Mouse (Mus musculus) telencephalon, adult 2 months (tissue): ENCODE results near the gene Flt4.
"Not testable (repeated sequence)": the region's sequence is repeated elsewhere in the genome, so short reads cannot be mapped to it uniquely, and the experiment has no call there.

ENCODE experiments used
- DNase-seq: peaks from one replicate; pipeline ENCODE4 v3.0.0-alpha.2; 2011; ENCODE audit warnings: low read depth, low spot score

Gene Flt4

GRCm38 (mm10) chr11:49608938-49609867, at the start of gene Flt4:
Flt4 (plus strand) TSS chr11:49609263.
- not testable (repeated sequence) for DNase-seq

DNA sequence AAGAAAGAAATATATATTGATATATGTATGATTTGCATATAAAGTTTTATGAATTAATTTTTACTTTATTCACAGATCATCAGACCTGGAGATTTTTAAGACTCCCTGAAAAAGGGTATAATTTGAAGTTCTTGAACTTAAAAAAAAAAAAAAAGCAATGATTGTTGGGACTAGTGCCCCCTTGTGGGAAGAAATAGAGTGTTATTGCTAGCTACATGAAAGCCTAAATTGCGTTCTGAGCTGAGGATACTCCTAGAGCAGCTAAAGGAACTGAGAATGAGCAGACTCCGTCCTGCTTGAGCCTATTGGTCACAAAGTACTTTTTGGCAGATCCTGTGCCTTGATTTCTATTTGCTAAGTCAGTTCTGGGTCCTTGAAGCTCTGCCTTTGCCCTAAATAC, 34.0 kb upstream of the Flt4 start:
- DNase-seq: not testable (repeated sequence)

DNA sequence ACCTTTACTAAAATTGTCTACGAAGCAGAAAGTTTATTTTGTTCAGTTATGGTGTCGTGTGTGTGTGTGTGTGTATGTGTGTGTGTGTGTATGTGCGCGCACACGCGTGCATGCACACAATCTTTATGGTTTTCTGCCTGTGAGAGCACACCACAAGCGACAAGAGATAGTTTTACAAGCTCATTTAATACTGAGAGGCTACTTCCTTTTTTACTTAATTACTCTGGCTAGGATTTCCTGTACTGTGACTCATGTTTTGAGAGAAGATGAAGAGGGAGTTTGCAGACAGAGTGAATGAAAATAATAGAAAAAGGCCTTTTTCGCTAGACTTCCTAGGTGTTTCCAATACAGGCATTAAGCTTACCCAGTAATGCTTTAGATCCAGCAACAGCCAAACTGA, 28.6 kb upstream of the Flt4 start:
- DNase-seq: not testable (repeated sequence)

GRCm38 (mm10) chr11:49590213-49590612, 18.9 kb upstream of the Flt4 start:
- no peak for DNase-seq

DNA sequence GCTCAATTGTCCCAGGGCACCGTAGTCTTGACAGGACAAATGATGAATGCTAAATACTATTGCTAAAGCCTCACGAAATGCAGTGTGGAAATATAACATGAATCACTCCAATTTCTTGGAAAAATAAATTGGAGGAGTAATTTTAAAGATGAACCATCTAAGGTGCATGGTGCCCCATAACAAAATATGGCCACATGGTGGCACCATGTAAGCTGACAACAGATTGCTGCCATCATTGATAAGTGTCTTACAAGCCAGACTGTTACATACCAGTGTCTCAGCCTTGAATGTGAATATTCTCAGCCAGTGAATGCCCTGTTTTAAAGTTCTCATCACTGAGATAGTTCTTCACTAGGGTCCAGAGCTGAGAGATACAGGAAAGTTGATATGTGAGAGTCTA, 11.9 kb upstream of the Flt4 start:
- DNase-seq: not testable (repeated sequence)

GRCm38 (mm10) chr11:49608306-49608705, 757 bp upstream of the Flt4 start:
- DNase-seq: not testable (repeated sequence)

DNA sequence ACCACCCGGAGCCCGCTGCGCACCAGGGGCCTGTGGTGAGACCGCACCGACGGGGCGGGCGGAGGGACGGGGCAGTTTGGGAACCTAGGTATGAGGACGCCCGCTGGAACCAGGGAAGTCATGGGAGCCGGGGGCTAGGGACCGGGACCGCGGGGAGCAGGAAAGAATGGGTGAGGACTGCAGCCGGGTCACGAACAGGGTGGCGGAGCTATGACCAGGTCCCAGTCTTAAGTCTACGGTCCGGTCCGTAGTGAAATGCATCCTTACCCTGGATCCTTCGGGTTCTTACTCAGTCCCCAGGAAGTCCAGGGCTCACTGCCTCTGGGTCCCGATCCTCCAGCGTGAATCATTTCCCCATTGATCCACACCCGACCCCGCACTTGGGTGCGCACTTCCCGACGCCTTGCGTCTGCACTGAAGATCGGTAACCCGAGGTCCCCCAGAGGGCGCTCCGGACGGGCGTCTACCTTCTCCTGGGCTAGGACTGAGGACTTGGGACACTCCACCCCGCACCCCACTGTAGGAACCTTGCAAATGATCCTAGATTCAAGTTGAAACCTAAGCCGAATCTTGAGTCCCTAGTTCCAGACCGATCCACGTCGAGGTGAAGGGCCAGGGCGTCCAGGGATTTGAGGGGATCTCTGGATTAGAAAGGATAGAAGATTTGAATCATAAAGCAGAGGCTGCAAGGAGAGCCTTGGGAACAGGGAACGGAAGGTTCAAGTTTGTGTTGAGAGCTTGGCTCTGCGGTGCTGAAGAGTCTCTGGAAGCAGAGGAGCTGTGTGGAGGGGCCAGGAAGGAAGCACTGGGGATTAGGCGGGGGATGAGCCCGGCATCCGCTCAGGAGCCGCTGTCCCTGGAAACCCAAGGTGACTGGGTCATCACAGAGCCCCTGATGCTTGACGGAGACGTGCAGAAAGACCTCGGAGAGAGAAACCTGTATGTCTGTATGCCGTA, 1.1 kb downstream of the Flt4 start:
- not testable (repeated sequence) for DNase-seq

DNA sequence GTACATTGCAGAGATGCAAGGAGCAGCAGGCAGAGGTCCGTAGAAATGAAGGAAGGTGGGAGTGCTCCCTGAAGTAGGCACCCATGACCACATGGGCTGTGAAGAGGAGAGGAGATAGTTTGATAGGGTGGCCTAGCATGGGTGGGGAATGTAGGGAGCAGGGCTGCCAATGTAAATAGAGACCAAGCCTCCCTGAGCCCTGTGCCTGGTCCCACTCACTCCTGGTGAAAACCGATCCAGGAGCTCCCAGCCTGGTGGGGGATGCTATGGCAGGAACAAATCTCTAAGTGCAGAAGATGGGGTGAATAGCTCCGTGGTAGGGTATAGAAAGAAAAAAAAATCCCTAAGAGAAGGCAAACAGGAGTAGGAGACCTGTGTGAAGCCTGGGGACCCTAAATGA, 2.3 kb downstream of the Flt4 start:
- DNase-seq: not testable (repeated sequence)

DNA sequence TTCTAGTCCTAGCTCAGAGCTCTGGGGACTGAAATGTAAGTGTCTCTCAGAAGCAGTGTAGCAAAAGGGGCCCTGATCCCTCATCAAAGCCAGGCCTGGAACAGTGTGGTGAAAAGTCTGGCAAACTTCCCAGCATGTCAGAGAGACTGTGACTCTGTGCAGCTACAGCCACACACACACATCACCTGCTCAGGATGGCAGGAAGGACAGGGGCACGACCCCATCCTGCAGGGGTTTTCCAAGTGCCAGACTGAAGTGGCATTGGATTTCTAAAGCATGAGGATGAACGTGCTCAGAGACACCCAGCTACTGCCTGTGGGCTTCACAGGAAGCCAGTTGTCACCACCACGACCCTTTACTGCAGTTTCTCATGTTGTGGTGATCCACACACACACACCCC, 3.1 kb downstream of the Flt4 start:
- DNase-seq: no peak

GRCm38 (mm10) chr11:49613349-49613748, 4.3 kb downstream of the Flt4 start:
- DNase-seq: no peak

GRCm38 (mm10) chr11:49615856-49616725, 7.0 kb downstream of the Flt4 start:
- DNase-seq: no peak

- no peak for DNase-seq
Observed at GRCm38 (mm10) chr11:49618476-49618875, 9.4 kb downstream of the Flt4 start.

DNA sequence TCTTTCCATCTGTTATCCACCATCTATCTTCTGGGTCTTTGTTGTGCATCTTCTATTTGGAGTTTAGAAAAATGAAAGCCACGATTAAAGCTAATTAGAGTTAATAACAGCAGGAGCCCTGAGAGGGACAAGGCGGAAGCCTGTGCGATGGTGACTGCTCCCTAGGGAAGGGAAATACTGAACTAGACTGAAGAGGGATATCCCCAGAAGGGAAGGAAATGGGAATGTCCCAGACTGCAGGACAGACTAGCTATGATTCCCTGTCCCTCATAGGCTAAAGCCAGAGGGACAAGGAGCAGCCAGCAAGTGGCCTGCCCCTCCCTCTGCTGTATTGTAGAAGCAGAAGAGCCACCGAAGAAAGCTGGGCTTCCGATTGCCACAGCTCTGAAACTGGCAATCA, 12.9 kb downstream of the Flt4 start:
- no peak for DNase-seq

GRCm38 (mm10) chr11:49624156-49624555, 15.1 kb downstream of the Flt4 start:
- DNase-seq: no peak

- no peak for DNase-seq
Observed at GRCm38 (mm10) chr11:49625863-49626262, 16.8 kb downstream of the Flt4 start.

DNA sequence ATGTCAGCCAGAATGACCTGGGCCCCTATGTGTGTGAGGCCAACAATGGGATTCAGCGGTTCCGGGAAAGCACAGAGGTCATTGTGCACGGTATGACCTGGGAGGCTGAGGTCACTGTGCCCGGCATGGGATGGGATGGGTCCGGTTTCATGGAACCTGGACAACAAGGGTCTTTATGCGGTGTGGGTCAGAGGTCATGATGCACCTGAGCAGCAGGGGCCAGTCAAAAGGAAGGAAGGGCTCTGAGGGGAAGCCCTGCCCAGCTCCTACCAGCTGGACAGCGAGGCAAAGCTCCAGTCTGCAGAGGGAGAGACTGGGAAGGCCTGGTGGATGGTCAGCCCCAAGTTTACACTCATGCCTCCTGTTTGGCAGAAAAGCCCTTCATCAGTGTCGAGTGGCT, 17.7 kb downstream of the Flt4 start:
- DNase-seq: no peak

- no peak for DNase-seq
Observed at GRCm38 (mm10) chr11:49631154-49631553, 22.1 kb downstream of the Flt4 start.

GRCm38 (mm10) chr11:49632256-49632655, 23.2 kb downstream of the Flt4 start:
- no peak for DNase-seq

GRCm38 (mm10) chr11:49634101-49634500, 25.0 kb downstream of the Flt4 start:
- no peak for DNase-seq

DNA sequence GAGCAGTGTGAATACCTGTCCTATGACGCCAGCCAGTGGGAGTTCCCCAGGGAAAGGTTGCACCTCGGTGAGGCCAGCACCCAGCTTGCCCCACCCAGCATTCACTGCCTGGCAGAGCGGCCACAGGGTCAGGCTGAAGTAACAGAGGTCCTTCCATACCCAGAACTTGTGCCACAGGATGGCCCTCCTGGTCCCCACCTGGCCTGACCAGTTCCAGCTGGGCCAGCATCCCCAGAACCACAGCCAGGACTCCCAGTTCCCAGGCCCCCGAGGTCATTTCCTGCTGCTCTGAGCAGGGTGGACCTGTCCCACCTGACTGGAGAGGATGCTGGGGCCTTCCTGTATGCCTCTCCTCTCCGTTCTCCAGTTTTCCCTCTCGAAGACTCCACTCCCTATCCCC, 26.6 kb downstream of the Flt4 start:
- DNase-seq: no peak

GRCm38 (mm10) chr11:49636449-49636848, 27.4 kb downstream of the Flt4 start:
- no peak for DNase-seq
